Mouse (Mus musculus): ENCODE measurements at regions not wholly inside any gene's neighbourhood (a gene's known extent, or its start where the extent isn't known, plus 50 kb on each side); places are given as distances from the start of the nearest gene placed in this dataset.

DNA sequence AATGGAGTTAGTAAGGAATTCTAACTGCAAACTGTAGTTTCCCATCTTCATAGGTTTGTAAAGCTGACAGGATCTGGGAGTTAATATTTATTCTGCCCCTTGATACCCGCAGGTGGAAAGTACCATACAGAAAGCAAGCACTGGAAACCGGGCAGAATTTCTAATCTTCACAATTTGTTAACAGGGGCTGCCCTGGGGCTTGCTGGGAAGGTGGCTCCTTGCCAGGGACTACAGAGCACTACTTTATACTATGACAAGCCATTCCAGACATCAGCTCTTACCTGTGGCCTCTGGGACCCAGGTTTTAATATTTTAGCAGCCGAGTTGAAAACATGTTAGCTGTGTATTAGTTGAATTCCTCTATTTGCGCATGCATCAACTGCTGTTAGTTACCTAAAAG, 135.1 kb upstream of the Zeb2 start:
- H3K9ac ChIP-seq (ENCODE audit: insufficient read depth, low read depth, low read length, poor library complexity, severe bottlenecking), result no peak overlapping the region
- no peaks in the 10 kb centered on the region for H3K9me3 ChIP-seq (ENCODE audit: control insufficient read depth, insufficient read depth, low read depth, low read length)
- no peak overlapping the region for H3K27ac ChIP-seq (ENCODE audit: insufficient read depth, low read depth, low read length, poor library complexity, severe bottlenecking)
- no peak for TF ChIP-seq ZC3H11A (IDR thresholded peaks at IDR 0.05; ENCODE audit: borderline replicate concordance, low read depth, low read length)
- TF ChIP-seq MAFK (IDR thresholded peaks at IDR 0.05; ENCODE audit: insufficient read depth, low read depth, low read length), result no peak
- TF ChIP-seq ZNF384 (IDR thresholded peaks at IDR 0.05; ENCODE audit: low read depth, low read length), result no peak
- no peak for TF ChIP-seq CHD2 (IDR thresholded peaks at IDR 0.05; ENCODE audit: low read depth, low read length)
- no peak for TF ChIP-seq HCFC1 (IDR thresholded peaks at IDR 0.05; ENCODE audit: borderline replicate concordance, insufficient read depth, low read length)
- H3K36me3 ChIP-seq (ENCODE audit: control insufficient read depth, insufficient read depth, low read length, poor library complexity, severe bottlenecking), result no peaks in the 10 kb centered on the region
- no peak overlapping the region for H3K4me3 ChIP-seq (ENCODE audit: insufficient read depth in 1 of 2, low read depth in 1 of 2, low read length in 2 of 2, poor library complexity in 1 of 2, severe bottlenecking in 1 of 2)
- in situ Hi-C loops (cut with MboI; ENCODE audit: low sequenced_read_pairs in 2 of 2, unreplicated experiment in 2 of 2), result no loop called here
- DNase-seq (ENCODE audit: low read depth, low spot score), result no peak
- no peaks in the 10 kb centered on the region for H3K4me1 ChIP-seq (ENCODE audit: control insufficient read depth in 2 of 2, insufficient read depth in 2 of 2, low read length in 2 of 2, poor library complexity in 1 of 2)

DNA sequence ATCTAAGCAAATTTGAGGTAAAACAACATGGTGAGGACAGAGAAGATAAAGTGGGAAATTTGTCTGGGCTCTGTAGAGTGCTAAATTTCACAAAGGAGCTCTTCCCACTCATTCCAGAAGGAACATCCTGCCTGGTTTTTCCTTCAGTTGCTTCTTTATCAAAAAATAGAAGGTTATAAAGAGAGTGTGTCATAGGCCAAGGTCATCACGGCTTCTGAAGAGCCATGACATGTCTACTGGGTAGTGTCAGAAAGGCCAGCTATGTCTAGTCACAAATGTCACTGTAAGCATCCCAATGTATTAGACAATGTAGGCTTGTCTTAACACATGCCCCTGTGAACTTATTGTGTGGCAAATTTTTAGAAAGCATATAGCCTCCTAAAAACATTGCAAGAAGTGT, 132.5 kb upstream of the Zeb2 start:
- Histone ChIP-seq H3K27ac (ENCODE audit: insufficient read depth, low read depth, low read length, poor library complexity, severe bottlenecking) (no peak overlapping the region), H3K9ac (ENCODE audit: insufficient read depth, low read depth, low read length, poor library complexity, severe bottlenecking) (no peak overlapping the region), H3K4me3 (ENCODE audit: insufficient read depth in 1 of 2, low read depth in 1 of 2, low read length in 2 of 2, poor library complexity in 1 of 2, severe bottlenecking in 1 of 2) (no peak overlapping the region), H3K36me3 (ENCODE audit: control insufficient read depth, insufficient read depth, low read length, poor library complexity, severe bottlenecking) (no peaks in the 10 kb centered on the region), H3K4me1 (ENCODE audit: control insufficient read depth in 2 of 2, insufficient read depth in 2 of 2, low read length in 2 of 2, poor library complexity in 1 of 2) (no peaks in the 10 kb centered on the region), H3K9me3 (ENCODE audit: control insufficient read depth, insufficient read depth, low read depth, low read length) (no peaks in the 10 kb centered on the region)
- TF ChIP-seq ZNF384 (IDR thresholded peaks at IDR 0.05; ENCODE audit: low read depth, low read length), result no peak
- no peak for TF ChIP-seq MAFK (IDR thresholded peaks at IDR 0.05; ENCODE audit: insufficient read depth, low read depth, low read length)
- TF ChIP-seq ZC3H11A (IDR thresholded peaks at IDR 0.05; ENCODE audit: borderline replicate concordance, low read depth, low read length), result no peak
- no peak for TF ChIP-seq HCFC1 (IDR thresholded peaks at IDR 0.05; ENCODE audit: borderline replicate concordance, insufficient read depth, low read length)
- TF ChIP-seq CHD2 (IDR thresholded peaks at IDR 0.05; ENCODE audit: low read depth, low read length), result no peak
- in situ Hi-C loops (cut with MboI; ENCODE audit: low sequenced_read_pairs in 2 of 2, unreplicated experiment in 2 of 2), result no loop called here
- DNase-seq (ENCODE audit: low read depth, low spot score), result no peak

DNA sequence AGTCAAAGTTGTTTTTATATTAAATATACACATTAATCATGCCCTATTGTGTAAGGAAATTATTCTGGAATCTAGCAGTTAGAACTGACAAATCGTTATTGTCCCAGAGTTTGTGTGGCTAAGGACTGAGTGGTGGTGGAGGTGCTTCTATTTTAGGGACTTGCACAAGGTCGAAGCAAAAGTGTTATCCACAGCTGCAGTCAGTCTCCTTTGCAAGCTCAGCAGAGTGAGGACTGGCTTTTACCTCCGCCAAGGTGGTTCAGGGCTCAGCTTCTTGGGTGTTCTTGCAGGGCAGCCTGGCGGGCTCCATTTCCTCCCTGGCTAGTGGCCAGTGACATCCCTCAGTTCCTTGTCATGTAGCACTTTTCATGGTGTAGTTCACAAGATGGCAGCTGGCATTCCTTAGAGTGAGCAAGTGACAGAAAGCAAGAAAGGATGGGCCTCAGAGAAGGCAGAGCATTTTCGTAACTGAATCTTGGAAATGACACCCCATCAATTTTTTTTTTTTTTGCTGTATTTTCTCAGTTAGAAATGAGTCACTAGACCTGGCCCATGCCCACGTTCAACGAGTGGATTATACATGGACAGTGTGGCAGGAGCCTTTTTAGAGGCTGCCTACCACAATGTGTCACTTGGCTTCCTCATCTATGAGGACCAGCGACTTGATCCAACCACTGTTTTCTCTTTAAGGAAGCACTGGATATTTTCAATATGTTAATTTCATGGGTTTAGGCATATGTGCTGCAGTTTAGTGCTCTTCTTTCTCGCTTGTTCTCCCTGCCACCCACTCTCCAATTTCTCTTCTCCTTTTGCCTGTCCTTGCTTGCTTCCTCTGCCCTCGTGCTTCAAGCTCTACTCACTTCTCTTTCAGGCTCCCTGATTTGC, 129.1 kb upstream of the Zeb2 start:
- DNase-seq (ENCODE audit: low read depth, low spot score), result no peak
- Histone ChIP-seq H3K9me3 (ENCODE audit: control insufficient read depth, insufficient read depth, low read depth, low read length) (no peaks in the 10 kb centered on the region), H3K4me1 (ENCODE audit: control insufficient read depth in 2 of 2, insufficient read depth in 2 of 2, low read length in 2 of 2, poor library complexity in 1 of 2) (no peaks in the 10 kb centered on the region), H3K9ac (ENCODE audit: insufficient read depth, low read depth, low read length, poor library complexity, severe bottlenecking) (no peak overlapping the region), H3K4me3 (ENCODE audit: insufficient read depth in 1 of 2, low read depth in 1 of 2, low read length in 2 of 2, poor library complexity in 1 of 2, severe bottlenecking in 1 of 2) (no peak overlapping the region), H3K27ac (ENCODE audit: insufficient read depth, low read depth, low read length, poor library complexity, severe bottlenecking) (no peak overlapping the region), H3K36me3 (ENCODE audit: control insufficient read depth, insufficient read depth, low read length, poor library complexity, severe bottlenecking) (no peaks in the 10 kb centered on the region)
- in situ Hi-C loops (cut with MboI; ENCODE audit: low sequenced_read_pairs in 2 of 2, unreplicated experiment in 2 of 2), result no loop called here
- no peak for TF ChIP-seq HCFC1 (IDR thresholded peaks at IDR 0.05; ENCODE audit: borderline replicate concordance, insufficient read depth, low read length)
- TF ChIP-seq ZC3H11A (IDR thresholded peaks at IDR 0.05; ENCODE audit: borderline replicate concordance, low read depth, low read length), result no peak
- TF ChIP-seq MAFK (IDR thresholded peaks at IDR 0.05; ENCODE audit: insufficient read depth, low read depth, low read length), result no peak
- no peak for TF ChIP-seq ZNF384 (IDR thresholded peaks at IDR 0.05; ENCODE audit: low read depth, low read length)
- no peak for TF ChIP-seq CHD2 (IDR thresholded peaks at IDR 0.05; ENCODE audit: low read depth, low read length)

DNA sequence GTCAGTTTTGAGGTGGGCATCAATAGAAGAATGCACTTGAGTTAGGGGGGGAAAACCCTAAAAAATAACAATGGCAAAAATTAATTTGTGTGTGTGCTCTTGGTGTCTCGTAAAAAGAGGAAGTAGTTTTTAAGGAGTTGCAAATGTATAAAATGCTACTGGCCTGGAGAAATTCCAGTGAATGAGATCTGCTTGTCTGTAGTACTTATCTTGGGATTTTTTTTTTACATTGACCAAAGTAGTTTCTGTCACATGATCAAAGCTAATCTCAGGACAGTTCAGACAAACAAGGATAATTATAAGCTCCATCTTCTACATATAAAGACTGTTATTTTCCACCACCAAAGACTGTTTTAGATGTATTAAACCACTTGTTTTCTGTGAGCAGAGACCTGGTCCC, 128.3 kb upstream of the Zeb2 start:
- TF ChIP-seq ZC3H11A (IDR thresholded peaks at IDR 0.05; ENCODE audit: borderline replicate concordance, low read depth, low read length), result no peak
- TF ChIP-seq MAFK (IDR thresholded peaks at IDR 0.05; ENCODE audit: insufficient read depth, low read depth, low read length), result no peak
- TF ChIP-seq ZNF384 (IDR thresholded peaks at IDR 0.05; ENCODE audit: low read depth, low read length), result no peak
- TF ChIP-seq CHD2 (IDR thresholded peaks at IDR 0.05; ENCODE audit: low read depth, low read length), result no peak
- TF ChIP-seq HCFC1 (IDR thresholded peaks at IDR 0.05; ENCODE audit: borderline replicate concordance, insufficient read depth, low read length), result no peak
- no peak for DNase-seq (ENCODE audit: low read depth, low spot score)
- H3K4me1 ChIP-seq (ENCODE audit: control insufficient read depth in 2 of 2, insufficient read depth in 2 of 2, low read length in 2 of 2, poor library complexity in 1 of 2), result no peaks in the 10 kb centered on the region

More for the DNA sequence above, 128.3 kb upstream of the Zeb2 start:
- Histone ChIP-seq H3K9me3 (ENCODE audit: control insufficient read depth, insufficient read depth, low read depth, low read length) (no peaks in the 10 kb centered on the region), H3K36me3 (ENCODE audit: control insufficient read depth, insufficient read depth, low read length, poor library complexity, severe bottlenecking) (no peaks in the 10 kb centered on the region), H3K4me3 (ENCODE audit: insufficient read depth in 1 of 2, low read depth in 1 of 2, low read length in 2 of 2, poor library complexity in 1 of 2, severe bottlenecking in 1 of 2) (no peak overlapping the region), H3K9ac (ENCODE audit: insufficient read depth, low read depth, low read length, poor library complexity, severe bottlenecking) (no peak overlapping the region), H3K27ac (ENCODE audit: insufficient read depth, low read depth, low read length, poor library complexity, severe bottlenecking) (no peak overlapping the region)
- in situ Hi-C loops (cut with MboI; ENCODE audit: low sequenced_read_pairs in 2 of 2, unreplicated experiment in 2 of 2), result no loop called here

Data from ES-E14 (cell line).